Mouse (Mus musculus) G1E (cell line): Measurements from ENCODE around the gene Npr1.

Experiments used
- CTCF ChIP-seq: IDR thresholded peaks from 2 replicates; pipeline ENCODE4 v1.5.1; 2012; ENCODE audit warnings: low read depth, low read length, inconsistent platforms, mixed read lengths
- GATA1 ChIP-seq: IDR thresholded peaks from 2 replicates; pipeline ENCODE4 v1.6.1; 2012; ENCODE audit warnings: borderline replicate concordance, low read length, inconsistent platforms, mixed read lengths
- TAL1 ChIP-seq: conservative IDR thresholded peaks from 2 replicates; pipeline ENCODE4 v1.6.1; 2012; ENCODE audit warnings: low read depth, low read length, inconsistent platforms, mixed read lengths

- TF ChIP-seq CTCF = peak; percentile 38; the same call in 1 of the 2 replicates
- TF ChIP-seq GATA1 = no peak
- TF ChIP-seq TAL1 = no peak
Observed at GRCm38 (mm10) chr3:90466311-90466766, 673 bp upstream of the Npr1 start.
